Mouse (Mus musculus) bone marrow, adult 2 months (tissue): ENCODE results near the gene Chid1.

Experiments used
- CTCF ChIP-seq: fragments of 200-500 bp; IDR thresholded peaks from 2 replicates; pipeline ENCODE4 v1.5.1; 2011; ENCODE audit warnings: low read length, control low read depth; ENCODE audit not compliant: control insufficient read depth, insufficient read depth
- POLR2A ChIP-seq: fragments of 200-500 bp; IDR thresholded peaks from 2 replicates; pipeline ENCODE4 v1.6.1; 2011; ENCODE audit warnings: low read depth, mild to moderate bottlenecking, control low read depth, low read length, borderline replicate concordance; ENCODE audit not compliant: control insufficient read depth

DNA sequence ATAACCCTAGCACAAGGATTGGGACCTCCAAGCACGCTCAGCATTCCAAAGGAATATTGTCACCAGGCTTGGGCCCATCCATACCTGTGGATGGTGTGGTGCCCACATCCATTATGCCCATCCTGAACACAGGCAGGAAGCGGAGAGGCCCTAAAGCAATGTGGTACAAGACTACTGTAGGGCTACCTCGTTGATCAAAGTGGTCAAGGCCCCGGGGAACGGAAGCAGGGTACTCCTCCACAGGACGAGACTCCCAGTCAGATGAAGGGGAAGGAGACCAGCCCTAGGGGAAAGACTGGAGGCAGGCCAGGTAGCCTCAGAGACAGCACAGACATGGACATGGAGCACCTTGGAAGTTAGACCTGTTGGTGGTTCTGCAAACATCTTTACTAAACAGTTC, 66.9 kb downstream of the Chid1 start:
- TF ChIP-seq POLR2A: no peak
- no peak for TF ChIP-seq CTCF
